Mouse (Mus musculus): ENCODE data around the gene Tescl. TPM values are rescaled to one million over a fixed set of nuclear protein-coding genes. Genes with fewer than 3 reads are reported as not detected.

Gene Tescl
- polyA plus RNA-seq, 1 experiment from 2014 or later = 0.31 TPM

GRCm38 (mm10) chr7:24294763-24295162 lies 39.0 kb downstream of the Tescl start:
- H3K4me3 ChIP-seq = no peak overlapping the region
- no peaks in the 10 kb centered on the region for H3K9me3 ChIP-seq
- H3K4me2 ChIP-seq = no peak overlapping the region
- 97% methylated on average over 4 of the region's 4 CpGs for WGBS
- H3K27ac ChIP-seq (replicated peaks) = no peak overlapping the region
- H3K9ac ChIP-seq = no peak overlapping the region
- ATAC-seq (ENCODE audit: low read depth) = no peak
- H3K4me1 ChIP-seq (replicated peaks) = peaks cover 13% of the 10 kb centered on the region
- H3K27me3 ChIP-seq = no peaks in the 10 kb centered on the region
- peaks cover 80% of the 10 kb centered on the region for H3K36me3 ChIP-seq

GRCm38 (mm10) chr7:24293061-24293851 lies 40.5 kb downstream of the Tescl start:
- Histone ChIP-seq H3K4me2 (no peak overlapping the region), H3K27me3 (no peaks in the 10 kb centered on the region), H3K27ac (replicated peaks) (no peak overlapping the region), H3K4me3 (no peak overlapping the region), H3K9me3 (no peaks in the 10 kb centered on the region), H3K9ac (no peak overlapping the region), H3K36me3 (peaks cover 94% of the 10 kb centered on the region), H3K4me1 (replicated peaks) (peaks cover 10% of the 10 kb centered on the region)
- no peak for ATAC-seq (ENCODE audit: low read depth)
- 88% methylated on average over 12 of the region's 12 CpGs for WGBS

GRCm38 (mm10) chr7:24291387-24292090 lies 42.2 kb downstream of the Tescl start:
- peaks cover 99% of the 10 kb centered on the region for H3K36me3 ChIP-seq
- ATAC-seq (ENCODE audit: low read depth) = no peak
- H3K27me3 ChIP-seq = no peaks in the 10 kb centered on the region
- 90% methylated on average over 27 of the region's 27 CpGs for WGBS
- H3K27ac ChIP-seq (replicated peaks) = no peak overlapping the region
- no peak overlapping the region for H3K4me3 ChIP-seq
- no peaks in the 10 kb centered on the region for H3K4me1 ChIP-seq (replicated peaks)
- H3K9me3 ChIP-seq = no peaks in the 10 kb centered on the region; the same call in 1 of the 2 replicates
- no peak overlapping the region for H3K4me2 ChIP-seq
- H3K9ac ChIP-seq = no peak overlapping the region

GRCm38 (mm10) chr7:24290106-24290693 lies 43.5 kb downstream of the Tescl start:
- 94% methylated on average over 4 of the region's 4 CpGs for WGBS
- Histone ChIP-seq H3K27me3 (no peaks in the 10 kb centered on the region), H3K27ac (replicated peaks) (no peak overlapping the region), H3K9me3 (no peaks in the 10 kb centered on the region; the same call in 1 of the 2 replicates), H3K4me2 (no peak overlapping the region), H3K9ac (no peak overlapping the region), H3K4me1 (replicated peaks) (no peaks in the 10 kb centered on the region), H3K36me3 (peaks cover 87% of the 10 kb centered on the region), H3K4me3 (no peak overlapping the region)
- no peak for ATAC-seq (ENCODE audit: low read depth)

- WGBS = 91% methylated on average over 6 of the region's 6 CpGs
- no peaks in the 10 kb centered on the region for H3K4me1 ChIP-seq (replicated peaks)
- ATAC-seq (ENCODE audit: low read depth) = no peak
These were observed 45.2 kb downstream of the Tescl start for GRCm38 (mm10) chr7:24288512-24288911.

GRCm38 (mm10) chr7:24287670-24288069 lies 46.1 kb downstream of the Tescl start:
- no peaks in the 10 kb centered on the region for H3K27me3 ChIP-seq
- H3K36me3 ChIP-seq = peaks cover 65% of the 10 kb centered on the region

More at GRCm38 (mm10) chr7:24288512-24288911, 45.2 kb downstream of the Tescl start:
- Histone ChIP-seq H3K4me3 (no peak overlapping the region), H3K9ac (no peak overlapping the region), H3K9me3 (no peaks in the 10 kb centered on the region; the same call in 1 of the 2 replicates), H3K4me2 (no peak overlapping the region), H3K27me3 (no peaks in the 10 kb centered on the region), H3K27ac (replicated peaks) (no peak overlapping the region), H3K36me3 (peaks cover 70% of the 10 kb centered on the region)

GRCm38 (mm10) chr7:24286916-24287315 lies 46.8 kb downstream of the Tescl start:
- Histone ChIP-seq H3K27me3 (no peaks in the 10 kb centered on the region), H3K4me2 (no peak overlapping the region), H3K4me3 (no peak overlapping the region), H3K9me3 (no peaks in the 10 kb centered on the region; the same call in 1 of the 2 replicates), H3K27ac (replicated peaks) (no peak overlapping the region), H3K36me3 (peaks cover 57% of the 10 kb centered on the region), H3K9ac (no peak overlapping the region), H3K4me1 (replicated peaks) (no peaks in the 10 kb centered on the region)
- 75% methylated on average over 4 of the region's 4 CpGs for WGBS
- no peak for ATAC-seq (ENCODE audit: low read depth)

More at GRCm38 (mm10) chr7:24287670-24288069, 46.1 kb downstream of the Tescl start:
- H3K4me3 ChIP-seq = no peak overlapping the region
- H3K9ac ChIP-seq = no peak overlapping the region
- no peak for ATAC-seq (ENCODE audit: low read depth)
- no peaks in the 10 kb centered on the region; the same call in 1 of the 2 replicates for H3K9me3 ChIP-seq
- H3K4me2 ChIP-seq = no peak overlapping the region
- 85% methylated on average over 5 of the region's 5 CpGs for WGBS
- H3K27ac ChIP-seq (replicated peaks) = no peak overlapping the region
- H3K4me1 ChIP-seq (replicated peaks) = no peaks in the 10 kb centered on the region

GRCm38 (mm10) chr7:24286090-24286489 lies 47.6 kb downstream of the Tescl start:
- Histone ChIP-seq H3K36me3 (peaks cover 49% of the 10 kb centered on the region), H3K4me3 (no peak overlapping the region), H3K4me2 (no peak overlapping the region), H3K4me1 (replicated peaks) (no peaks in the 10 kb centered on the region), H3K27ac (replicated peaks) (no peak overlapping the region), H3K9me3 (no peaks in the 10 kb centered on the region; the same call in 1 of the 2 replicates), H3K9ac (no peak overlapping the region), H3K27me3 (no peaks in the 10 kb centered on the region)
- 53% methylated on average over 4 of the region's 4 CpGs for WGBS
- no peak for ATAC-seq (ENCODE audit: low read depth)

Small RNAs within 50 kb of the gene (microRNA-seq; reads per million reads assigned to microRNA genes)
- gene Gm27592 = not detected

Other genes with a start within 250 kb of the Tescl start
- gene Zfp112, start 221.6 kb downstream of the Tescl start, polyA plus RNA-seq (2015; fragmentation: Nextera tagmentation; extraction: Ambion mirVana) = 9.6 and 10.2 TPM in 2 replicates
- gene Zfp235, start 199.8 kb downstream of the Tescl start, polyA plus RNA-seq (2015; fragmentation: Nextera tagmentation; extraction: Ambion mirVana) = 18.4 and 21.4 TPM in 2 replicates
- gene Zfp114, start 158.9 kb downstream of the Tescl start, polyA plus RNA-seq (2015; fragmentation: Nextera tagmentation; extraction: Ambion mirVana) = 3.7 and 4.6 TPM in 2 replicates
- gene Zfp111, start 122.5 kb downstream of the Tescl start, polyA plus RNA-seq (2015; fragmentation: Nextera tagmentation; extraction: Ambion mirVana) = 4.9 and 6.0 TPM in 2 replicates
- 4.4 TPM in 2 replicates for gene Zfp109, start 96.4 kb downstream of the Tescl start, polyA plus RNA-seq (2015; fragmentation: Nextera tagmentation; extraction: Ambion mirVana)
- gene Zfp108, start 79.1 kb downstream of the Tescl start, polyA plus RNA-seq (2015; fragmentation: Nextera tagmentation; extraction: Ambion mirVana) = 4.9 and 5.5 TPM in 2 replicates
- gene Zfp93, start 63.5 kb downstream of the Tescl start, polyA plus RNA-seq (2015; fragmentation: Nextera tagmentation; extraction: Ambion mirVana) = 6.9 and 7.6 TPM in 2 replicates
- gene Zfp61, start 32.7 kb downstream of the Tescl start, polyA plus RNA-seq (2015; fragmentation: Nextera tagmentation; extraction: Ambion mirVana) = 39.8 and 49.2 TPM in 2 replicates
- 18.2 and 19.2 TPM in 2 replicates for gene Zfp94, start 17.3 kb downstream of the Tescl start, polyA plus RNA-seq (2015; fragmentation: Nextera tagmentation; extraction: Ambion mirVana)
- gene Lypd5, start 15.3 kb upstream of the Tescl start, polyA plus RNA-seq (2015; fragmentation: Nextera tagmentation; extraction: Ambion mirVana) = not detected in 2 replicates
- gene Kcnn4, start 36.3 kb upstream of the Tescl start, polyA plus RNA-seq (2015; fragmentation: Nextera tagmentation; extraction: Ambion mirVana) = 2.1 and 2.2 TPM in 2 replicates
- gene Smg9, start 65.7 kb upstream of the Tescl start, polyA plus RNA-seq (2015; fragmentation: Nextera tagmentation; extraction: Ambion mirVana) = 36.2 and 37.7 TPM in 2 replicates
- not detected in 2 replicates for gene Irgc1, start 118.4 kb upstream of the Tescl start, polyA plus RNA-seq (2015; fragmentation: Nextera tagmentation; extraction: Ambion mirVana)
- 1.3 and 2.2 TPM in 2 replicates for gene Plaur, start 128.5 kb upstream of the Tescl start, polyA plus RNA-seq (2015; fragmentation: Nextera tagmentation; extraction: Ambion mirVana)
- gene Cadm4, start 148.1 kb upstream of the Tescl start, polyA plus RNA-seq (2015; fragmentation: Nextera tagmentation; extraction: Ambion mirVana) = 56.3 and 71.3 TPM in 2 replicates
- gene Zfp428, start 173.1 kb upstream of the Tescl start, polyA plus RNA-seq (2015; fragmentation: Nextera tagmentation; extraction: Ambion mirVana) = 243 and 251 TPM in 2 replicates
- 1.1 and 1.5 TPM in 2 replicates for gene AC161166.1, start 178.5 kb upstream of the Tescl start, polyA plus RNA-seq (2015; fragmentation: Nextera tagmentation; extraction: Ambion mirVana)
- 20.9 and 21.2 TPM in 2 replicates for gene Irgq, start 196.8 kb upstream of the Tescl start, polyA plus RNA-seq (2015; fragmentation: Nextera tagmentation; extraction: Ambion mirVana)
- gene Pinlyp, start 212.2 kb upstream of the Tescl start, polyA plus RNA-seq (2015; fragmentation: Nextera tagmentation; extraction: Ambion mirVana) = not detected in 2 replicates
- gene Xrcc1, start 212.4 kb upstream of the Tescl start, polyA plus RNA-seq (2015; fragmentation: Nextera tagmentation; extraction: Ambion mirVana) = 66.3 and 79.2 TPM in 2 replicates

Data from neural tube, embryonic 13.5 days (tissue).